Mouse (Mus musculus) G1E (cell line): Measurements from ENCODE around the gene Gm43064. TPM values are rescaled to one million over a fixed set of nuclear protein-coding genes. Genes with fewer than 3 reads are reported as not detected.

ENCODE experiments used
- ATAC-seq: 2 replicates; pipeline ENCODE4 v1.8.0; 2016; ENCODE audit warnings: mild to moderate bottlenecking; ENCODE audit not compliant: insufficient number of reproducible peaks, poor library complexity, low FRiP score, severe bottlenecking; ENCODE audit errors: extremely low read depth
- DNase-seq: peaks from one replicate; pipeline ENCODE4 v3.0.0; 2012; ENCODE audit warnings: low spot score
- H3K27me3 ChIP-seq: 2 replicates; pipeline ENCODE4 v1.6.1; 2012; ENCODE audit warnings: mild to moderate bottlenecking, low read length, inconsistent platforms; ENCODE audit not compliant: insufficient read depth
- H3K36me3 ChIP-seq: replicated peaks from 2 replicates; pipeline ENCODE3; 2012; ENCODE audit warnings: mild to moderate bottlenecking, inconsistent platforms
- H3K4me1 ChIP-seq: 2 replicates; pipeline ENCODE4 v1.6.1; 2012; ENCODE audit warnings: low read depth, low read length, inconsistent platforms, mixed read lengths; ENCODE audit not compliant: insufficient read depth
- H3K4me3 ChIP-seq: 2 replicates; pipeline ENCODE4 v1.5.1; 2012; ENCODE audit warnings: low read depth, mild to moderate bottlenecking, inconsistent platforms, low read length, moderate library complexity, mixed read lengths
- H3K9me3 ChIP-seq: replicated peaks from 2 replicates; pipeline ENCODE4 v1.6.1; 2012; ENCODE audit warnings: inconsistent platforms
- CTCF ChIP-seq: IDR thresholded peaks from 2 replicates; pipeline ENCODE4 v1.5.1; 2012; ENCODE audit warnings: low read depth, low read length, inconsistent platforms, mixed read lengths
- GATA1 ChIP-seq: IDR thresholded peaks from 2 replicates; pipeline ENCODE4 v1.6.1; 2012; ENCODE audit warnings: borderline replicate concordance, low read length, inconsistent platforms, mixed read lengths
- GATA2 ChIP-seq: IDR thresholded peaks from 2 replicates; pipeline ENCODE4 v1.6.1; 2012; ENCODE audit warnings: low read depth, low read length, inconsistent platforms, borderline replicate concordance
- POLR2AphosphoS5 ChIP-seq: IDR thresholded peaks from 2 replicates; pipeline ENCODE4 v1.6.1; 2012; ENCODE audit warnings: low read depth, low read length, inconsistent platforms; ENCODE audit not compliant: insufficient replicate concordance
- TAL1 ChIP-seq: conservative IDR thresholded peaks from 2 replicates; pipeline ENCODE4 v1.6.1; 2012; ENCODE audit warnings: low read depth, low read length, inconsistent platforms, mixed read lengths
- polyA plus RNA-seq: library from polyadenylated mRNA; stranded (reverse); fragments of >175 nt; gene quantifications from 2 replicates; pipeline ENCODE4 v1.2.3, GENCODE M21; 2012
- total RNA-seq, 2 experiments: library from RNA; stranded (forward) in 1 of 2; stranded (reverse) in 1 of 2; fragments of 200-1000 nt in 1 of 2; fragments of >200 nt in 1 of 2; fragmentation: Nextera tagmentation in 1 of 2; gene quantifications; 2 replicates each; pipeline ENCODE4 v1.2.3; 2014 to 2017

Gene Gm43064
- total and polyA plus RNA-seq, 3 experiments: 0.05 to 8.7 (median 0.82) TPM

DNA sequence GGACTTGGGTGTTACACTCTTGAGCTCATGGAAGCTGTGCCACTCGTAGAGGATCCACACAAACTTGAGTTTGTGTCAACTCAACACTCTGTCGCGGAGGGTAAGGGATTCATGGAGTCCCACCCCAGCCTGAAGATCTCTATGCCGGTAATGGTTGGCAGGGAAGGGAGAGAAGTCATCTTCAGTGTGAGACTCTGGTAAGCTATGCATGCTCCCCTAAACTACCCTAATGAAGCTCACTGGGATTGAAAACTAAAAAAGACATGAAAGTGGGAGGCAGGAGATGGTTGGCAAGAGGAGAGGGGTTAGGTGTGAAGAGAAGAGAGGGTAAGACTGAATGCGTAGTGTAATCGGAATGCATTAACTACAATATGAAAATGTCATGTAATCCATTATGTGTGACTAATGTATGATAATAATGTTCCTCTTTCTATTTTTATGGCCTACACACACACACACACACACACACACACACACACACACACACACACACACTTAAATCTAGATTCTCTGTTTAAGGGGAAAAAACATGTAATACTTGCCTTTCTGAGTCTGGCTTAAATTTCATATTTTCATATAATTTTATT lies 48.7 kb downstream of the Gm43064 start:
- Histone ChIP-seq H3K4me3 (no peak overlapping the region), H3K27me3 (peaks cover 14% of the 10 kb centered on the region), H3K9me3 (no peaks in the 10 kb centered on the region), H3K4me1 (peaks cover 5% of the 10 kb centered on the region; the same call in 1 of the 2 replicates), H3K36me3 (no peaks in the 10 kb centered on the region)
- no peak for TF ChIP-seq GATA1
- no peak for TF ChIP-seq POLR2AphosphoS5
- TF ChIP-seq GATA2: no peak
- TF ChIP-seq CTCF: no peak
- TF ChIP-seq TAL1: no peak
- DNase-seq (no peak), ATAC-seq (no peak)

DNA sequence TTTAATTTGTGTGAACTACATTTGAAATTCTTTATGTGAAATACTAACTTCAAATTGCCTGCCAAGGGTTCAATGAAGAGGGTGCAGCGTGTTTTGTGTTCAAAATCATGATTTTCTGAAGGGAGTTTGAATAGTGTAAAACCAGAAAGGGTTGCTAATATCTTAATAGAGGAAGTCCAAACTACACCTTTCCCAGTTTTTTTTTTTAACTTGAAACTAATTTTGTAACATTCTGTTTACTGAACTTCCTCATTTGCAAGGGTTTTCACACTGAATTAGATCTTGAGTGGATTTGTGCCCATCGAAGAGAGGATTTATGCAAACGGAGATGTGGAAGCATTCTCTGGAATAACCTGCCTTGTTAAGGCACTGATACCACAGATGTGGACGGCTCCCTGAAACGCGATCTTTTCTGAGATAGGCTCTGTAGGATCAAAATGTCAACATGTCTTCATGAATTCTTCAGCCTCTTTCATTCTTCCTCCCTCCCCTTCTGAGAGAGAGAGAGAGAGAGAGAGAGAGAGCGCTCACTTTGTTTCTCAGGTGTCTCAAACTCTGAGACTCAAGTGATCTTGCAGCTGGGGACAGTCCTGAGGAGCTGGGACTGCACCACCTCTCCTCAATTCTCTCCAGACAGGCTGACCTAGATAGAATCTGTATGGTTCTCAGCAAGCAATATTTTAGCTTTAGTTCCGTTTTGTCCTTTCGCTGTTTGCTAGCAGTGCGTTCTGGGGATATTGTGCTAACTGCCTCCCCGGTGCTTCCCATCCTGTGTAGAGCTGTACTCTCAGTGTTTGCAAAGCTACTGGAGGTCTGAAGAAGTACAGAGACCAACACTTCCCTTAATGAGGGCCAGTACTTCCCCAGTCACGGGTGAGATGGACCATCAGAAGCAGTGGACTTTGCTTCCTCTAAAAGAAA lies 49.8 kb downstream of the Gm43064 start, which contains the start of gene Ptpn22:
Ptpn22 (plus strand) TSS at position 915 of the 921 bp plus-strand sequence.
- peaks cover 15% of the 10 kb centered on the region for H3K27me3 ChIP-seq
- no peaks in the 10 kb centered on the region for H3K36me3 ChIP-seq
- H3K4me1 ChIP-seq: peaks cover 3% of the 10 kb centered on the region; the same call in 1 of the 2 replicates
- no peak for TF ChIP-seq GATA1
- TF ChIP-seq POLR2AphosphoS5: no peak
- H3K9me3 ChIP-seq: no peaks in the 10 kb centered on the region
- DNase-seq (no peak), ATAC-seq (no peak)
- no peak within 1 kb of the TSS for H3K4me3 ChIP-seq

DNA sequence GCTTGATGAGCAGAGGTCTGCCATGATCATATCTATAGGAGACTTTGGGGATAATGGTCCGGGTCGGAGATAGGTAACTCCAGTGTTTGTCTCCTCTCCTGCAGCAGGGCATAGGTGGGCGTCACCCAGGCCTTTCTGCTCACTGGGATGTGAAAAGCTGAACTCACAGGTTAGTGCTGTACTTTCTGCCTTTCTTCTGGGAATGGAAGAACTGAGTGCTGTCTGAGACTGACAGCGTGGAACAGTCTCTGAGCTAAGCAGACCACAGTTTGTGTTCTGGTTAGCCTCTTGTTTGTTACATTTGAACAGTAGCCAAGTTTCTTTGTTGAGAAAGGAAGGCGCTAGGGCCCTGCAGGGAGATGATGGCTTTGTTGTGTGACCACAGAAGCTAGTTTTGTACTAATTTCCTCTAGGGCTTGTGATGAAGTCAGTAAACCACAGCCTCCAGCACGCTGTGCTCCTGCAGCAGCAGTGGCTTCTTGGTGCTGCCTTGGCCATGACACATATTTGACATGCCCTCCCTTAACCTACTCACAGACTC lies 50.5 kb downstream of the Gm43064 start:
- Histone ChIP-seq H3K9me3 (no peaks in the 10 kb centered on the region), H3K27me3 (peaks cover 15% of the 10 kb centered on the region), H3K36me3 (no peaks in the 10 kb centered on the region), H3K4me1 (peaks cover 3% of the 10 kb centered on the region; the same call in 1 of the 2 replicates), H3K4me3 (no peak overlapping the region)
- ATAC-seq: no peak
- no peak for DNase-seq
- no peak for TF ChIP-seq GATA1
- no peak for TF ChIP-seq POLR2AphosphoS5
- no peak for TF ChIP-seq TAL1
- TF ChIP-seq CTCF: no peak

- ATAC-seq: no peak
- H3K27me3 ChIP-seq: peaks cover 25% of the 10 kb centered on the region
- TF ChIP-seq POLR2AphosphoS5: no peak
- TF ChIP-seq CTCF: no peak
- TF ChIP-seq GATA1: no peak
- no peak for TF ChIP-seq TAL1
- TF ChIP-seq GATA2: no peak
Observed at GRCm38 (mm10) chr3:103862721-103863220, 53.4 kb downstream of the Gm43064 start.

GRCm38 (mm10) chr3:103864200-103864599 lies 54.8 kb downstream of the Gm43064 start:
- no peak for TF ChIP-seq GATA1
- no peak for TF ChIP-seq TAL1
- TF ChIP-seq POLR2AphosphoS5: no peak
- TF ChIP-seq CTCF: no peak
- TF ChIP-seq GATA2: no peak
- H3K27me3 ChIP-seq: peaks cover 32% of the 10 kb centered on the region
- DNase-seq: no peak
- ATAC-seq: no peak
- H3K9me3 ChIP-seq: no peaks in the 10 kb centered on the region
- no peaks in the 10 kb centered on the region for H3K4me1 ChIP-seq
- H3K36me3 ChIP-seq: no peaks in the 10 kb centered on the region
- H3K4me3 ChIP-seq: no peak overlapping the region

More at GRCm38 (mm10) chr3:103862721-103863220, 53.4 kb downstream of the Gm43064 start:
- Histone ChIP-seq H3K4me1 (no peaks in the 10 kb centered on the region), H3K9me3 (no peaks in the 10 kb centered on the region), H3K36me3 (no peaks in the 10 kb centered on the region), H3K4me3 (no peak overlapping the region)
- DNase-seq: no peak

GRCm38 (mm10) chr3:103867424-103867971 lies 58.1 kb downstream of the Gm43064 start:
- H3K4me3 ChIP-seq: no peak overlapping the region
- H3K36me3 ChIP-seq: no peaks in the 10 kb centered on the region
- DNase-seq: no peak
- ATAC-seq: no peak
- peaks cover 25% of the 10 kb centered on the region for H3K27me3 ChIP-seq
- no peaks in the 10 kb centered on the region for H3K4me1 ChIP-seq
- no peak for TF ChIP-seq CTCF
- H3K9me3 ChIP-seq: no peaks in the 10 kb centered on the region
